Mouse (Mus musculus) bone marrow macrophage, adult 2 months (primary cell): ENCODE results near the gene St3gal3. TPM values are rescaled to one million over a fixed set of nuclear protein-coding genes. Genes with fewer than 3 reads are reported as not detected.

ENCODE experiments used
- H3K27ac ChIP-seq: 2 replicates; pipeline ENCODE4 v1.5.1; 2012; ENCODE audit warnings: low read depth, low read length; ENCODE audit not compliant: insufficient read depth
- H3K4me1 ChIP-seq: 2 replicates; pipeline ENCODE4 v1.6.1; 2012; ENCODE audit warnings: low read length; ENCODE audit not compliant: control insufficient read depth, insufficient read depth
- H3K4me3 ChIP-seq: 2 replicates; pipeline ENCODE4 v1.5.1; 2012; ENCODE audit warnings: mild to moderate bottlenecking, low read length, moderate library complexity; ENCODE audit not compliant: insufficient read depth
- CTCF ChIP-seq: IDR thresholded peaks from 2 replicates; pipeline ENCODE4 v1.5.1; 2012; ENCODE audit warnings: low read depth, mild to moderate bottlenecking, low read length, moderate library complexity
- POLR2A ChIP-seq: IDR thresholded peaks from 2 replicates; pipeline ENCODE4 v1.6.1; 2012; ENCODE audit warnings: mild to moderate bottlenecking, low read depth, low read length, borderline replicate concordance
- polyA plus RNA-seq: library from polyadenylated mRNA; stranded (reverse); fragments of >200 nt; gene quantifications from 2 replicates; pipeline ENCODE4 v1.2.4, GENCODE M21; 2012; ENCODE audit not compliant: missing spikeins, insufficient read depth, insufficient read length

St3gal3 gene
- polyA plus RNA-seq: 15.1 and 18.6 TPM in 2 replicates

- peak within 1 kb of the TSS; percentile 71 for H3K27ac ChIP-seq
- H3K4me1 ChIP-seq: peaks cover 47% of the 10 kb centered on the region
- TF ChIP-seq POLR2A (no peak), CTCF (no peak)
- H3K4me3 ChIP-seq: peak within 1 kb of the TSS; percentile 93
These were observed at the start of gene St3gal3 for GRCm38 (mm10) chr4:118134485-118135365. TSS of gene St3gal3 (minus strand) at chr4:118134914.

GRCm38 (mm10) chr4:118180301-118181080 is 45.8 kb upstream of the St3gal3 start:
- TF ChIP-seq CTCF (no peak), POLR2A (no peak)
- Histone ChIP-seq H3K4me3 (peak overlapping the region; percentile 60), H3K27ac (peak overlapping the region; percentile 58), H3K4me1 (peaks cover 11% of the 10 kb centered on the region)

GRCm38 (mm10) chr4:118179467-118180300 is 45.0 kb upstream of the St3gal3 start, which contains the start of gene Kdm4a:
TSS of gene Kdm4a (minus strand) at chr4:118180043.
- Histone ChIP-seq H3K4me3 (peak within 1 kb of the TSS; percentile 77), H3K4me1 (peaks cover 11% of the 10 kb centered on the region), H3K27ac (peak within 1 kb of the TSS; percentile 94)
- TF ChIP-seq CTCF: no peak

- Histone ChIP-seq H3K27ac (peak overlapping the region; percentile 16), H3K4me1 (peaks cover 11% of the 10 kb centered on the region), H3K4me3 (peak overlapping the region; percentile 77)
- TF ChIP-seq CTCF: no peak
- TF ChIP-seq POLR2A: no peak
These were observed 44.3 kb upstream of the St3gal3 start for GRCm38 (mm10) chr4:118178952-118179466.

- Histone ChIP-seq H3K4me1 (peaks cover 3% of the 10 kb centered on the region; the same call in 1 of the 2 replicates), H3K4me3 (no peak overlapping the region), H3K27ac (no peak overlapping the region)
- no peak for TF ChIP-seq CTCF
- no peak for TF ChIP-seq POLR2A
These were observed 37.7 kb upstream of the St3gal3 start for GRCm38 (mm10) chr4:118172461-118172860.

- Histone ChIP-seq H3K4me3 (no peak overlapping the region), H3K27ac (no peak overlapping the region), H3K4me1 (no peaks in the 10 kb centered on the region)
- TF ChIP-seq POLR2A (no peak), CTCF (peak; percentile 50; the same call in 1 of the 2 replicates)
These were observed 36.3 kb upstream of the St3gal3 start for GRCm38 (mm10) chr4:118171006-118171405.

GRCm38 (mm10) chr4:118162123-118162522 is 27.4 kb upstream of the St3gal3 start:
- Histone ChIP-seq H3K27ac (no peak overlapping the region), H3K4me1 (no peaks in the 10 kb centered on the region), H3K4me3 (no peak overlapping the region)
- TF ChIP-seq POLR2A (no peak), CTCF (no peak)

- Histone ChIP-seq H3K4me1 (peaks cover 5% of the 10 kb centered on the region), H3K4me3 (no peak overlapping the region), H3K27ac (no peak overlapping the region)
- no peak for TF ChIP-seq CTCF
These were observed 23.0 kb upstream of the St3gal3 start for GRCm38 (mm10) chr4:118157666-118158065.

- Histone ChIP-seq H3K4me3 (no peak overlapping the region), H3K4me1 (peaks cover 14% of the 10 kb centered on the region), H3K27ac (no peak overlapping the region)
- TF ChIP-seq POLR2A (no peak), CTCF (no peak)
These were observed 21.8 kb upstream of the St3gal3 start for GRCm38 (mm10) chr4:118156559-118156958.
